Mouse (Mus musculus): Measurements from ENCODE around the gene Ncf2. TPM values are rescaled to one million over a fixed set of nuclear protein-coding genes. Genes with fewer than 3 reads are reported as not detected.

Gene Ncf2
- polyA plus RNA-seq, 1 experiment from 2014 or later: 3.4 TPM

DNA sequence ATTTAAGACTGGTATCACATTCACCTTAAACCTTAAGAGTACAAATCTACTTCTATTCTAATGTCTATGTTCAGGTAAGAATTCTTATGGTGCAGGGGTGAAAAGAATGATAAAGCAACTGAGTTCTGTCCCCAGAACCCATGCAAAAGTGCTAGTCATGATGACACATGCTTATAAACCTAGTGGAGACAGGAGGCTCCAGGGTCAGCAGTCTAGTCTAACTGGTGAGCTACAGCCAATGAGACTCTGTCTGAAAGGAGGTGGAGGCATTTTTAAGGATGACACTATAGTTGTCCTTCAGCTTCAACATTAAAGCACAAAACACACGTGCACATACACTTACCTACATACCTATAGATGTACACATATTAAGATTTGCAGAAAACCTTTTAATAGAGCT, 44.6 kb downstream of the Ncf2 start:
- WGBS: 86% methylated on average over 1 of the region's 1 CpGs

DNA sequence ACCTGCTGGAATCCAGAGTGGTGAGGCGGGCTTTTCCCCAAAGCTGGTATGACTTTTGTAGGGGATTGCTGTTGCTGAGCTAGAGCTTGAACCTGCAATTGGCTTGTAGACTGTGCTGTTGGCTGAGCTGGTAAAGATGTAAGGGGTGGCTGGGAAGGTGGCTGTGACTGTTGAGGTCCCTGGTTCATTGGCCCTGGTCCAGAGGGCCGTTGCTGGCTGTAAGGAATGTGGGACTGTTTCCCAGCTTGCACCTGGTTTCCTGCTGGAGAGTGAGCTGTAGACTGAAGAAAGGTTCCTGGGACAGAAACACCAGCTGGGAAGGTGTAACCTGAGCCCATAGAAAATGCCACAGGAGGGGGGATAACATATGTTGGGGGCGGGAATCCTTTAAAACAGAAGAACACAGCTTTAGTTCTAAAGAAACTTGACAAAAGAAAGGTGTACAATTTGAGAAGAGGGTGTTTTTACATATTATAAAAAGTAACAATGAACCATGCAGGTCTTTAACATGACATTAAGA, 45.3 kb downstream of the Ncf2 start:
- H3K36me3 ChIP-seq: peaks cover 77% of the 10 kb centered on the region
- 88% methylated on average over 3 of the region's 3 CpGs for WGBS

More for the DNA sequence above, 44.6 kb downstream of the Ncf2 start:
- Histone ChIP-seq H3K36me3 (peaks cover 81% of the 10 kb centered on the region), H3K4me3 (no peak overlapping the region), H3K9ac (no peak overlapping the region), H3K27me3 (no peaks in the 10 kb centered on the region), H3K4me1 (replicated peaks) (no peaks in the 10 kb centered on the region), H3K4me2 (no peak overlapping the region), H3K27ac (no peak overlapping the region), H3K9me3 (no peaks in the 10 kb centered on the region)
- no peak for ATAC-seq (ENCODE audit: low FRiP score)

DNA sequence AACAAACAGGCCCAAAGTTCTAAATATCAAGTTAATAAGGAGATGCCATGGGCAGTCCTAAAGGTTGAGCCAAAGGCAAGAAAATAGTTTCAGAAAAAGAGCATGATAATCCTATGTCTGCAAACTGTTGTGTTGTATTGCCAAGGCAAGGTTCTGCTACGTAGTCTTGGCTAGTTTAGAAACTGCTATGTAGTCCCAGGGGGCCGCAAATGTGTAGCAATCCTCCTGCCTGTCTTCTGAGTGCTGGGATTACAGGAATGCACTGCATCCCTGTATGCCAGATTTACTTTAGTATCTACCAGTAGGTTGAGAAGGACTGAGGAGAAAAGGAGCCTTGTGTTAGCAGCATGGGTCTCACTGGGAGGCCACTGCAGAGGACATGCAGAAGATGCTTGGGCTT, 46.9 kb downstream of the Ncf2 start:
- Histone ChIP-seq H3K9me3 (no peaks in the 10 kb centered on the region), H3K9ac (no peak overlapping the region), H3K27ac (no peak overlapping the region), H3K27me3 (no peaks in the 10 kb centered on the region), H3K36me3 (peaks cover 71% of the 10 kb centered on the region), H3K4me3 (no peak overlapping the region), H3K4me2 (no peak overlapping the region), H3K4me1 (replicated peaks) (no peaks in the 10 kb centered on the region)
- 89% methylated on average over 2 of the region's 2 CpGs for WGBS
- no peak for ATAC-seq (ENCODE audit: low FRiP score)

More for the DNA sequence above, 45.3 kb downstream of the Ncf2 start:
- Histone ChIP-seq H3K27ac (no peak overlapping the region), H3K4me2 (no peak overlapping the region), H3K4me1 (replicated peaks) (no peaks in the 10 kb centered on the region), H3K9me3 (no peaks in the 10 kb centered on the region), H3K4me3 (no peak overlapping the region), H3K9ac (no peak overlapping the region), H3K27me3 (no peaks in the 10 kb centered on the region)
- ATAC-seq (ENCODE audit: low FRiP score): no peak

DNA sequence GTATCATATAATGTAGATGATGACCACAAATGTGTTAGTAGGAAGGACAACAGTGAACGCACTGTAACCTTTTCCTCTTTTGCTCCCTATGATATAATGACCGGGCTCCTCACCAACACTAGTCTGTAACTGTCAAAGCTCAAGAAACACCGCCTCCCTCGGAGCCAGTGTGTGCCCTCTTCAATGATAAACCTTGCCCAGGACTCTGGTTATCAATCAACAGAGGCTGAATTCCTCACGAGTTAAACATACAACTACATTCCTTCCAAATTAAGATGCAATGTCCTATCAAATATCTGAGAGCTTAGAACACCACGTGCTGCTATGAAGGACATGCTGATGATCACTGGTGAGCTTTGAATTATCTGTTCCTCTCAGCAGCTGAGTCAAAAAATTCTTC, 69.9 kb downstream of the Ncf2 start:
- Histone ChIP-seq H3K9me3 (no peaks in the 10 kb centered on the region), H3K4me1 (replicated peaks) (peaks cover 4% of the 10 kb centered on the region), H3K4me3 (no peak overlapping the region), H3K27ac (no peak overlapping the region), H3K9ac (no peak overlapping the region), H3K4me2 (no peak overlapping the region), H3K36me3 (peaks cover 32% of the 10 kb centered on the region), H3K27me3 (no peaks in the 10 kb centered on the region)
- WGBS: 94% methylated on average over 6 of the region's 6 CpGs
- no peak for ATAC-seq (ENCODE audit: low FRiP score)

DNA sequence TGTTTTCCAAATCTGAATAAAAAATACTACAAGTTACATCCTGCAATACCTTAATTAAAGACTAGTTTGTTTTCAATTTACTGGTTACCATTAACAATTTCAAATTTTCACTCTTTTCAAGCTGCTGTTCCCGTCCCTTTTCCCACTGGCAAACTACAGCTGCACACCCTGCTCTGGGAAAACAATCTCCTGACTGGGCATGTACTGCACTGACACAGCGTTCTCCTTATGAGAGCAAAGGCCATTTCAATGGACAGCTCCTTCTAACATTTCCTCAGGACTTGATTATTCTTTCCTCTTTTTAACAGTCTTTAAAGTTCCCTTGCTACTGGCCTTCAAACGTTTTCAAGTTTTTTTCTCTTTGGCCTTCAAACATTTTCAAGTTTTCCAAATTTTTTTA, 71.0 kb downstream of the Ncf2 start:
- 81% methylated on average over 3 of the region's 3 CpGs for WGBS
- Histone ChIP-seq H3K4me1 (replicated peaks) (peaks cover 4% of the 10 kb centered on the region), H3K9me3 (no peaks in the 10 kb centered on the region), H3K9ac (no peak overlapping the region), H3K4me3 (no peak overlapping the region), H3K36me3 (peaks cover 23% of the 10 kb centered on the region), H3K4me2 (no peak overlapping the region), H3K27me3 (no peaks in the 10 kb centered on the region), H3K27ac (no peak overlapping the region)
- ATAC-seq (ENCODE audit: low FRiP score): no peak

Other genes starting within 250 kb of the Ncf2 start
- not detected in 2 replicates for gene Apobec4, start 49.6 kb upstream of the Ncf2 start, polyA plus RNA-seq (2015; fragmentation: Nextera tagmentation; extraction: Ambion mirVana)
- gene Rgl1, start 33.8 kb upstream of the Ncf2 start, polyA plus RNA-seq (2015; fragmentation: Nextera tagmentation; extraction: Ambion mirVana): 19.8 and 24.0 TPM in 2 replicates
- 343 and 364 TPM in 2 replicates for gene Arpc5, start 33.7 kb upstream of the Ncf2 start, polyA plus RNA-seq (2015; fragmentation: Nextera tagmentation; extraction: Ambion mirVana)
- gene Smg7, start 102.5 kb downstream of the Ncf2 start, polyA plus RNA-seq (2015; fragmentation: Nextera tagmentation; extraction: Ambion mirVana): 33.8 and 37.1 TPM in 2 replicates
- 68.0 and 70.2 TPM in 2 replicates for gene Nmnat2, start 154.8 kb downstream of the Ncf2 start, polyA plus RNA-seq (2015; fragmentation: Nextera tagmentation; extraction: Ambion mirVana)

Data from hindbrain, embryonic 13.5 days (tissue).